Mouse (Mus musculus) heart, adult 2 months (tissue): ENCODE measurements around the gene AB124611.

Experiments
- CTCF ChIP-seq: fragments of 200-600 bp; IDR thresholded peaks from 2 replicates; pipeline ENCODE4 v1.8.1; 2022; ENCODE audit warnings: antibody characterized with exemption, mild to moderate bottlenecking, moderate library complexity
- EP300 ChIP-seq: fragments of 200-500 bp; IDR thresholded peaks from 2 replicates; pipeline ENCODE4 v1.6.1; 2011; ENCODE audit warnings: low read depth, low read length, control low read depth; ENCODE audit not compliant: insufficient read depth
- POLR2A ChIP-seq: fragments of 200-500 bp; IDR thresholded peaks from 2 replicates; pipeline ENCODE4 v1.6.1; 2011; ENCODE audit warnings: mild to moderate bottlenecking, low read depth, low read length, control low read depth; ENCODE audit not compliant: insufficient read depth

GRCm38 (mm10) chr9:21537009-21537408 lies 11.0 kb downstream of the AB124611 start:
- no peak for TF ChIP-seq CTCF
- no peak for TF ChIP-seq POLR2A
- no peak for TF ChIP-seq EP300
